Mouse (Mus musculus) kidney, postnatal 0 days (tissue): ENCODE measurements around the gene Pa2g4. TPM values are rescaled to one million over a fixed set of nuclear protein-coding genes. Genes with fewer than 3 reads are reported as not detected.
A peak's percentile ranks its signal among the peaks of the same experiment; 100 is the strongest.

Experiments
- ATAC-seq: fragments of 200-750 bp; cut with Nextera tagmentation; replicated peaks from 2 replicates; pipeline ENCODE4 v1.8.0; 2017; ENCODE audit warnings: low read depth, moderate number of reproducible peaks, moderate TSS enrichment, moderate library complexity; ENCODE audit not compliant: low FRiP score
- DNase-seq: peaks from one replicate; pipeline ENCODE4 v3.0.0-alpha.2; 2016; ENCODE audit warnings: low spot score
- H3K27ac ChIP-seq: fragments of 300-500 bp; sonication (generic); 2 replicates; pipeline ENCODE4 v1.5.1; 2014; ENCODE audit warnings: mild to moderate bottlenecking
- H3K27me3 ChIP-seq: fragments of 300-500 bp; sonication (generic); 2 replicates; pipeline ENCODE4 v1.6.1; 2014; ENCODE audit warnings: low read length, mixed read lengths; ENCODE audit not compliant: insufficient read depth
- H3K36me3 ChIP-seq: fragments of 300-500 bp; sonication (generic); 2 replicates; pipeline ENCODE4 v1.6.1; 2014; ENCODE audit warnings: low read length, mixed read lengths; ENCODE audit not compliant: insufficient read depth
- H3K4me1 ChIP-seq: fragments of 300-500 bp; sonication (generic); replicated peaks from 2 replicates; pipeline ENCODE4 v1.6.1; 2014; ENCODE audit warnings: antibody characterized with exemption, low read length, mixed read lengths; ENCODE audit not compliant: insufficient read depth
- H3K4me2 ChIP-seq: fragments of 300-500 bp; sonication (generic); 2 replicates; pipeline ENCODE4 v1.6.1; 2014; ENCODE audit warnings: mild to moderate bottlenecking, low read length, moderate library complexity, mixed read lengths
- H3K4me3 ChIP-seq: fragments of 300-500 bp; sonication (generic); replicated peaks from 2 replicates; pipeline ENCODE4 v1.5.1; 2014; ENCODE audit warnings: low read depth, low read length
- H3K9ac ChIP-seq: fragments of 300-500 bp; sonication (generic); 2 replicates; pipeline ENCODE4 v1.6.1; 2014; ENCODE audit warnings: low read depth, low read length
- H3K9me3 ChIP-seq: fragments of 300-500 bp; sonication (generic); replicated peaks from 2 replicates; pipeline ENCODE4 v1.6.1; 2016; ENCODE audit warnings: low read length, inconsistent platforms, mixed read lengths
- CTCF ChIP-seq: IDR thresholded peaks from 2 replicates; pipeline ENCODE4 v1.5.1; 2016; ENCODE audit warnings: antibody characterized with exemption, low read depth, mild to moderate bottlenecking, moderate library complexity
- WGBS: fragments of 180-500 bp; shearing (Covaris S2); extraction: QIAGEN DNeasy Blood & Tissue Kit; methylation state at CpG from one replicate; pipeline ENCODE4 v1.1.7; 2014; 5-methylcytosine and 5-hydroxymethylcytosine counted together
- polyA plus RNA-seq: library from polyadenylated mRNA; unstranded; fragments of >200 nt; fragmentation: Nextera tagmentation; extraction: Ambion mirVana; gene quantifications from 2 replicates; pipeline ENCODE4 v1.2.1, GENCODE M21; 2015

The Pa2g4 gene
- polyA plus RNA-seq, 1 experiment from 2014 or later: 124 TPM

- no peak for TF ChIP-seq CTCF
- Histone ChIP-seq H3K27ac (no peak overlapping the region), H3K9ac (no peak overlapping the region), H3K27me3 (no peaks in the 10 kb centered on the region), H3K4me1 (no peaks in the 10 kb centered on the region), H3K4me3 (no peak overlapping the region), H3K9me3 (no peaks in the 10 kb centered on the region), H3K36me3 (no peaks in the 10 kb centered on the region), H3K4me2 (no peak overlapping the region)
- DNase-seq: no peak
- 78% methylated on average over 4 of the region's 4 CpGs for WGBS
- no peak for ATAC-seq
These were observed 36.8 kb upstream of the Pa2g4 start for GRCm38 (mm10) chr10:128602470-128603128.

- DNase-seq: no peak
- H3K9me3 ChIP-seq: no peaks in the 10 kb centered on the region
- H3K4me1 ChIP-seq: no peaks in the 10 kb centered on the region
- no peaks in the 10 kb centered on the region for H3K27me3 ChIP-seq
- ATAC-seq: no peak
- no peak overlapping the region for H3K9ac ChIP-seq
- no peaks in the 10 kb centered on the region for H3K36me3 ChIP-seq
- 81% methylated on average over 1 of the region's 1 CpGs for WGBS
- H3K27ac ChIP-seq: no peak overlapping the region
- TF ChIP-seq CTCF: no peak
- no peak overlapping the region for H3K4me2 ChIP-seq
- no peak overlapping the region for H3K4me3 ChIP-seq
These were observed 35.7 kb upstream of the Pa2g4 start for GRCm38 (mm10) chr10:128601499-128601898.

GRCm38 (mm10) chr10:128598476-128598875, 32.7 kb upstream of the Pa2g4 start:
- Histone ChIP-seq H3K27ac (no peak overlapping the region), H3K4me2 (no peak overlapping the region), H3K4me3 (no peak overlapping the region), H3K36me3 (no peaks in the 10 kb centered on the region), H3K9ac (no peak overlapping the region), H3K4me1 (no peaks in the 10 kb centered on the region), H3K27me3 (no peaks in the 10 kb centered on the region), H3K9me3 (no peaks in the 10 kb centered on the region)
- DNase-seq: no peak
- ATAC-seq: no peak
- TF ChIP-seq CTCF: no peak
- 14% methylated on average over 2 of the region's 2 CpGs for WGBS

DNA sequence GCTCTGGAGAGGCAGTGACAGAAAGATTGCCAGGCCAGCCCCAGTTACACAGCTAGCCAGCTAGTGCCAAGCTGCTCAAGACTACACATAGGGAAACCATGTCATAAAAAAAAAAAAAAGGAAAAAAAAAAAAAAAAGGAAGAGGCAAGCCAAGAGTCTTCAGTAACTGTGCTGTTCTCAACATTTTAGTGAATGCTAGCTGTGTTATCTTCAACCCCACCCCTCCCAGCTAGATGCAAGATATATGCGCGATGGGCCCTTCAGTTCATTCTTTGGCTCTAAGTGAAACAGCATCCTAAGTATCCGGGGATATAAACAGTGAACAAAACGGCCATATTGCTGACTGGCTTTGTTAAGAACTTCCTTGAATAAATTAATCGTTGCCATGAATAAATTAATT, 27.0 kb upstream of the Pa2g4 start:
- no peak for ATAC-seq
- DNase-seq: no peak
- no peak for TF ChIP-seq CTCF
- Histone ChIP-seq H3K9me3 (no peaks in the 10 kb centered on the region), H3K4me3 (no peak overlapping the region), H3K4me2 (no peak overlapping the region), H3K9ac (no peak overlapping the region), H3K27ac (no peak overlapping the region), H3K36me3 (no peaks in the 10 kb centered on the region), H3K4me1 (0 out of 2 replicates have a peak, but pooled peaks cover 3% of the 10 kb centered on the region), H3K27me3 (no peaks in the 10 kb centered on the region)
- WGBS: 81% methylated on average over 5 of the region's 5 CpGs

DNA sequence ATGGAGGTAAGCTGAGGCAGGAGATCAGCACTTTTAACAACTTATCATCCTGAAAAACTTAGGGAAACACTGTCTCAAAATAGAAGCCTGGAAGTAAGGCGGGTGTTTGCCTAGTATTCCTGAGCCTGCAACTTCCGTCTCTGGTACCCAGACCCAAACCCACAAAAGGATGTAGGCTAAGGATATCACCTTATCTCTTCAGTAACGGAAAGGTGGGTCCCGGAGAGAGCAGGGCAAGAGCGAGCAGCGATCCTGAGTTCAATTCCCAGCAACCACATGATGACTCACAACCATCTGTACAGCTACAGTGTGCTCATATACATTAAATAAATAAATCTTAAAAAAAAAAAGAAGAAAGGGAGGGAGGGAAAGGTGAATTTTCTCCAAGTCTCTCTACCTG, 25.6 kb upstream of the Pa2g4 start:
- no peaks in the 10 kb centered on the region for H3K9me3 ChIP-seq
- WGBS: 88% methylated on average over 6 of the region's 6 CpGs
- no peak overlapping the region for H3K9ac ChIP-seq
- H3K4me1 ChIP-seq: 0 out of 2 replicates have a peak, but pooled peaks cover 3% of the 10 kb centered on the region
- no peaks in the 10 kb centered on the region for H3K27me3 ChIP-seq
- TF ChIP-seq CTCF: no peak
- no peak overlapping the region for H3K4me3 ChIP-seq
- DNase-seq (no peak), ATAC-seq (no peak)
- no peaks in the 10 kb centered on the region for H3K36me3 ChIP-seq
- H3K27ac ChIP-seq: no peak overlapping the region
- no peak overlapping the region for H3K4me2 ChIP-seq

GRCm38 (mm10) chr10:128590193-128590690, 24.5 kb upstream of the Pa2g4 start:
- Histone ChIP-seq H3K9ac (peak overlapping the region; percentile 65), H3K4me2 (peak overlapping the region; percentile 99), H3K9me3 (no peaks in the 10 kb centered on the region), H3K36me3 (no peaks in the 10 kb centered on the region), H3K27me3 (no peaks in the 10 kb centered on the region), H3K27ac (peak overlapping the region; percentile 95), H3K4me3 (peak overlapping the region; percentile 71), H3K4me1 (0 out of 2 replicates have a peak, but pooled peaks cover 3% of the 10 kb centered on the region)
- ATAC-seq: peak; percentile 37
- peak; percentile 82 for TF ChIP-seq CTCF
- WGBS: 1% methylated on average over 38 of the region's 43 CpGs
- DNase-seq: peak; percentile 84
